In the genomic region with DNA sequence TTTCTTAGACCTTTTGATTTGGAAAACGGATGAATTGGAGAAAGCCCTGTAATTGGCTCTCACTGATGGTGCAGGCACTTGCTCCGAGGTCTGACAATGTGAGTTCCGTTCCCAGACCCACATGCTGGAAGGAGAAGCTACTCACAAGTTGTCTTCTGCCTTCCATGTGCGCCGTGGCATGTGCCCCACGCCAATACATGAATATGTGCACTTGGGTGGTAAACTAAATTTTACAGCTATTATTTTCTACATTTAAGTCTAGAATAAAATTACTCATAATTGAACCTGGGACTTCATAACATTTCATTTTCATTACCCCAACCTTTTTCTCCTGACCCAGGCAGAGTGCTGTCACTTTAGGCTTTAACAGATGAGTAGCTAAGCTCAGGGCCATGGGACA, we compare ENCODE assay signal across 31 mouse cellular contexts.
"Had no signal": no experiment of that assay in that cellular context is flagged by ENCODE, and none has a peak within 500 bp of the region (broad histone marks: within the 10 kb centered on the region; RNA-seq: fewer than 3 reads in every experiment).

No protein-coding gene starts in this region.

- H3K9me3 ChIP-seq: heart, embryonic 10.5 days; heart, embryonic 12.5 days; heart, embryonic 13.5 days; heart, embryonic 15.5 days; hindbrain, embryonic 10.5 days; hindbrain, embryonic 12.5 days; hindbrain, embryonic 13.5 days; hindbrain, embryonic 15.5 days; intestine, embryonic 15.5 days; kidney, embryonic 15.5 days had no signal

- H3K4me1 ChIP-seq: heart, embryonic 10.5 days; heart, embryonic 13.5 days; heart, embryonic 15.5 days; hindbrain, embryonic 12.5 days; hindbrain, embryonic 13.5 days; hindbrain, embryonic 15.5 days; intestine, embryonic 15.5 days had no signal

- H3K4me2 ChIP-seq: heart, embryonic 11.5 days; heart, embryonic 12.5 days; heart, embryonic 13.5 days; heart, embryonic 15.5 days; hindbrain, embryonic 12.5 days; hindbrain, embryonic 13.5 days; hindbrain, embryonic 14.5 days; hindbrain, embryonic 15.5 days; intestine, embryonic 15.5 days; kidney, embryonic 15.5 days had no signal

- H3K36me3 ChIP-seq: heart, embryonic 10.5 days; heart, embryonic 12.5 days; heart, embryonic 13.5 days; heart, embryonic 15.5 days; hindbrain, embryonic 10.5 days; hindbrain, embryonic 12.5 days; hindbrain, embryonic 13.5 days; hindbrain, embryonic 15.5 days; intestine, embryonic 15.5 days; kidney, embryonic 15.5 days had no signal

- H3K27ac ChIP-seq: heart, embryonic 10.5 days; heart, embryonic 13.5 days; heart, embryonic 15.5 days; hindbrain, embryonic 10.5 days; hindbrain, embryonic 12.5 days; hindbrain, embryonic 13.5 days; hindbrain, embryonic 14.5 days; hindbrain, embryonic 15.5 days; hindbrain, postnatal 0 days; intestine, embryonic 15.5 days; kidney, embryonic 15.5 days; kidney, postnatal 0 days; left cerebral cortex, adult 2 months had no signal

- DNase-seq: heart, postnatal 10 days; heart, postnatal 14 days; heart, postnatal 36 days; heart, postnatal 4 days; kidney, adult 11 months; kidney, adult 18-20 months; kidney, adult 8-10 months; kidney, adult 9 months; kidney, postnatal 10 days; kidney, postnatal 14 days; kidney, postnatal 25 days; kidney, postnatal 36 days; kidney, postnatal 4 days; layer of hippocampus, adult 9-11 months; layer of hippocampus, postnatal 36 days had no signal

- H3K9ac ChIP-seq: heart, embryonic 12.5 days; heart, embryonic 13.5 days; heart, embryonic 15.5 days; hindbrain, embryonic 12.5 days; hindbrain, embryonic 13.5 days; hindbrain, embryonic 14.5 days; hindbrain, embryonic 15.5 days; intestine, embryonic 15.5 days; kidney, embryonic 15.5 days had no signal

- H3K4me3 ChIP-seq: heart, embryonic 10.5 days; heart, embryonic 12.5 days; heart, embryonic 13.5 days; heart, embryonic 15.5 days; hindbrain, embryonic 10.5 days; hindbrain, embryonic 12.5 days; hindbrain, embryonic 13.5 days; hindbrain, embryonic 15.5 days; intestine, embryonic 15.5 days; kidney, embryonic 15.5 days; layer of hippocampus, adult 2 months; left cerebral cortex, adult 2 months had no signal

- H3K27me3 ChIP-seq: heart, embryonic 12.5 days; heart, embryonic 13.5 days; heart, embryonic 15.5 days; hindbrain, embryonic 12.5 days; hindbrain, embryonic 13.5 days; hindbrain, embryonic 15.5 days; intestine, embryonic 15.5 days; kidney, embryonic 15.5 days had no signal
